Mouse (Mus musculus) embryo, embryonic 11.5 days (tissue): ENCODE results near the gene Xpc.
"Not testable (repeated sequence)": the region's sequence is repeated elsewhere in the genome, so short reads cannot be mapped to it uniquely, and the experiment has no call there.

ENCODE experiments used
- DNase-seq: peaks from one replicate; pipeline ENCODE4 v3.0.0-alpha.2; 2012; ENCODE audit warnings: low read depth, low spot score

Xpc gene

DNA sequence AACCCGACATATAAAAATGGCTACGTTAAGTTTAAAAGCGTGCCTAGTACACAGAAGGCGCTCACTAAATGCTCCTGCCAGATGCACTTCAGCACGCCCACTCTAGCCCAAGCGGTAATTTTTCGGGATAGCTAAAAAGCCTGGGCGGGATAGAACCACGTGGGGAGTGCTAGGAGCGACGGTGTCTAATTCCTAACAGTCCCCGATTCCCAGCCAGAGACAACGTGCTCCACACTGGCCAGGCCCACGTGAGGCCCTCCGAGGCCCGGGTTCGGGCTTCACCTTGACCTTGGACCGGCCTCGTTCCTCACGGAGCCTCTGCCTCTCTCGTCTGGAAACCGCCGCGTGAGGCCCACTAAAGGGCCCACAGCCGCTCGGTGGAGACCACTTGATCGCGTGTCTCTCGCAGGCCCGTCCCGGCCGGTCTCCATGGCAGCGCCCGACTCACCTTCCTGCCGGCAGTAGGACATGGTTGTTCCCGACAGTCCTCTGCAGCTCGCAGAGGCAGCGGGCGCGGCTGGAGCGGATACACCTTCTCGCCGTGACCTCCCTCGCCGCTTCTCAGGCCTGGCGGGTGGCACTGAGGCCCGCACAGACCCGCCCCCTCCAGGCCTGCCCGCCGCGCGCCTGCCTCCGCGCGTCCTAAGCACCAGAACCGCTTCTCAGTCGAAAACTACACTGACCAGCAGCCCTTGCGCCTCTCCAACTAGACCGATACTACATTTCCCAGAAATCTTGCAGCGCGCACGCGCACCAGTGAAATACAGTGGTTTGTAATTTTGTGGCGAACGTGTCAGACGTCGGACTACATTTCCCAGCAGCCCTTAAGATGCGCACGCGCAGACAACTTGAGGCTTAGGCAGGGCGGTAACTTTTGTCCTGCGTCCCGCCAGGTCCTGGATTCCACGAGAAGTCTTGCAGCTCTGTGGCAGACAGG is 42.6 kb downstream of the Xpc start, which contains the start of the genes Chchd4 and Tmem43:
Gene Chchd4 (minus strand): TSS at position 679 of the 937 bp plus-strand sequence.
Gene Tmem43 (plus strand): TSS at position 836 of the 937 bp plus-strand sequence.
- DNase-seq: peak; percentile 99

- DNase-seq: no peak
Observed at GRCm38 (mm10) chr6:91472319-91472718, 43.4 kb downstream of the Xpc start.

GRCm38 (mm10) chr6:91471427-91471826 is 44.3 kb downstream of the Xpc start:
- DNase-seq: not testable (repeated sequence)

DNA sequence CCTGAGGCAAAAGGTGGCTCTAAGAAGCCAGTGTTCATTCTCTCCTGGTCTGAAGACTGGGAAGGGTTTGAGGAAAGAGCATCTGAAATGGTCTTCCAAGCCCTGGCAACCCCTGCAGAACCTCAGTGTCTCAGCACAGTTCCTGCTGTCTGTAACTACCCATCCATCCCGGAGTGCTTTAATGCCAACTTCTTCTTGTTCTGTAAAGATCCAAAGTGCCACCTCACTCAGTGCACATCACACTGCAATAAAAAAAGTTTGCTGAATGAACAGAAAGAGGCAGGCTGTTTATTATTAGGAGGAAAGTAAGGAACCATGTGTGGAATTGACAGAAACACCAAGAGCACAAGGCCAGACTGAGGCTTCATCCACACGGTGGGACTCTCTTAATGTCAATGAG is 45.0 kb downstream of the Xpc start:
- DNase-seq: no peak

GRCm38 (mm10) chr6:91467106-91467505 is 48.6 kb downstream of the Xpc start:
- DNase-seq: no peak

- no peak for DNase-seq
Observed at GRCm38 (mm10) chr6:91465756-91466155, 49.9 kb downstream of the Xpc start.

DNA sequence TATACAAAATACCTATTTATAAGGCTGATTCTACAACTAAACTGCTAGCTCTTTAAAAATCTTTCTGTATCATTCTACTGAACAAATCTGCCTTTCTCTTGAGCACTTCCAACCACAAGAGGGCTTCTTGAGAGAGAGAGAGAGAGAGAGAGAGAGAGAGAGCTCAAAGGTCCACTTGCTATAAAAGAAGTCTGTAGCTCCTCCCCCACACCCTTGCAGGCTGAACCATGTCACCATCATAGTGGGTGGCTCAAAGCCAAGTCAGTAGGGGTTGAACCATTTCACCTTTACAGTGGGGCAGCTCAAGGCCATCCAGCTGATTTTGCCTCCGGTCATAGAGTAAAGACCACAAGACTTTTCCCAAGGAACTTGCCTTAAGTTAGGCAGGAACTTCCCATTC is 56.2 kb downstream of the Xpc start:
- DNase-seq: no peak

GRCm38 (mm10) chr6:91454546-91454945 is 61.1 kb downstream of the Xpc start:
- DNase-seq: no peak

DNA sequence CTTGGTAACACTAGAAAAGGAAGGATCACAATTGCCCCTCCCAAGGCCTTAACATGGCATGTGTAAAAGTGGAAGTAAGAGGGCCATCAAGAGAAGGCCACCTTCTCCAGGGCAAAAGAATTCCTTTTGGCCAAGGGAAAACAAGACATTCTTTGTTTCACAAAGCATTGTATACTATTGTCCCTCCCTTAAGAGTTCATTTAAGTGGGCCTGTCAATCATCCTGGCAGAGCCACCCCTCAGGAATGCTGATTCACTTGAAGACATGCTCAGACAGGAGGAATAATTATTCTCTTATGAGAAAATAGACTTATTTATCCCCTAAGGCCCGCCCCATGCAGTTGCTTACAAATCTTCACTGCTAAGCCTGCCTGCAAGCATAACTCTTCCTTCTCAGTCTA is 63.6 kb downstream of the Xpc start:
- no peak for DNase-seq

- no peak for DNase-seq
Observed at GRCm38 (mm10) chr6:91449472-91450225, 66.0 kb downstream of the Xpc start.

- no peak for DNase-seq
Observed at GRCm38 (mm10) chr6:91445316-91445715, 70.4 kb downstream of the Xpc start.

- no peak for DNase-seq
Observed at GRCm38 (mm10) chr6:91441145-91441662, 74.5 kb downstream of the Xpc start.

- peak; percentile 91 for DNase-seq
Observed at GRCm38 (mm10) chr6:91440474-91441144, 75.1 kb downstream of the Xpc start.
